Mouse (Mus musculus) heart, adult 18-20 months (tissue): ENCODE results near the gene Rnf157. TPM values are rescaled to one million over a fixed set of nuclear protein-coding genes. Genes with fewer than 3 reads are reported as not detected.
A peak's percentile ranks its signal among the peaks of the same experiment; 100 is the strongest.

Source experiments
- DNase-seq, 2 experiments: peaks; one replicate each; pipeline ENCODE4 v3.0.0; 2021 to 2022; ENCODE audit warnings: mixed read lengths in 1 of 2
- total RNA-seq, 2 experiments: library from RNA; stranded (reverse); gene quantifications; 2 replicates each; pipeline ENCODE4 v1.2.3; 2021

Gene Rnf157
- total RNA-seq, 2 experiments from 2014 or later: 5.8 to 7.2 TPM

GRCm38 (mm10) chr11:116298621-116299020 lies 114.2 kb downstream of the Rnf157 start:
- DNase-seq: no peak

- no peak for DNase-seq
These were observed 114.6 kb downstream of the Rnf157 start for GRCm38 (mm10) chr11:116298221-116298620.

- DNase-seq: no peak
These were observed 115.8 kb downstream of the Rnf157 start for GRCm38 (mm10) chr11:116297017-116297416.

GRCm38 (mm10) chr11:116296191-116296734 lies 116.6 kb downstream of the Rnf157 start:
- no peak for DNase-seq

- peak; percentile 34 to 69 for DNase-seq
These were observed 118.5 kb downstream of the Rnf157 start for GRCm38 (mm10) chr11:116294319-116294718.

GRCm38 (mm10) chr11:116293538-116294137 lies 119.2 kb downstream of the Rnf157 start:
- no peak for DNase-seq

GRCm38 (mm10) chr11:116292401-116292800 lies 120.4 kb downstream of the Rnf157 start:
- no peak for DNase-seq

- DNase-seq: no peak
These were observed 122.3 kb downstream of the Rnf157 start for GRCm38 (mm10) chr11:116290556-116290955.

GRCm38 (mm10) chr11:116287351-116287750 lies 125.5 kb downstream of the Rnf157 start:
- DNase-seq: no peak

Other genes with a start within 250 kb of the Rnf157 start
- gene Fbf1, start 244.9 kb downstream of the Rnf157 start, total RNA-seq: 10 to 100 TPM; 13.5 to 18.1 TPM
- 10 to 100 TPM; 14.1 to 17.4 TPM for gene Ten1, start 214.2 kb downstream of the Rnf157 start, total RNA-seq
- gene Acox1, start 214.0 kb downstream of the Rnf157 start, total RNA-seq: 100 to 1,000 TPM; 171 to 200 TPM
- gene Evpl, start 175.0 kb downstream of the Rnf157 start, total RNA-seq: under 1 TPM; 0.15 to 0.46 TPM
- 10 to 100 TPM; 59.0 to 67.2 TPM for gene Srp68, start 138.8 kb downstream of the Rnf157 start, total RNA-seq
- gene Galr2, start 132.1 kb downstream of the Rnf157 start, total RNA-seq: not detected
- gene Exoc7, start 105.8 kb downstream of the Rnf157 start, total RNA-seq: 10 to 100 TPM; 50.2 to 55.4 TPM
- 1 to 10 TPM in 1 of 2 experiments, not detected in 1; 2.2 TPM for gene Foxj1, start 77.6 kb downstream of the Rnf157 start, total RNA-seq
- 10 to 100 TPM; 32.0 to 33.3 TPM for gene Ubald2, start 21.1 kb upstream of the Rnf157 start, total RNA-seq
- gene Qrich2, start 53.2 kb upstream of the Rnf157 start, total RNA-seq: under 1 TPM in 1 of 2 experiments, not detected in 1; 0.05 TPM
- gene Prpsap1, start 81.2 kb upstream of the Rnf157 start, total RNA-seq: 10 to 100 TPM; 25.1 to 29.4 TPM
- 1 to 10 TPM in 1 of 2 experiments, under 1 TPM in 1; 0.94 to 1.4 TPM for gene Sphk1, start 117.9 kb upstream of the Rnf157 start, total RNA-seq
- gene Ube2o, start 168.4 kb upstream of the Rnf157 start, total RNA-seq: 10 to 100 TPM; 27.7 to 29.5 TPM
- not detected for gene Aanat, start 173.4 kb upstream of the Rnf157 start, total RNA-seq
- 10 to 100 TPM; 10.6 to 11.5 TPM for gene Rhbdf2, start 214.0 kb upstream of the Rnf157 start, total RNA-seq
- gene Prcd, start 240.5 kb upstream of the Rnf157 start, total RNA-seq: 1 to 10 TPM in 1 of 2 experiments, under 1 TPM in 1; 0.62 to 1.6 TPM
- gene Cygb, start 241.3 kb upstream of the Rnf157 start, total RNA-seq: 10 to 100 TPM; 31.5 to 38.5 TPM